Mouse (Mus musculus) retina, embryonic 14.5 days (tissue): Measurements from ENCODE around the gene Zfp810.
A peak's percentile ranks its signal among the peaks of the same experiment; 100 is the strongest.
"Not testable (repeated sequence)": the region's sequence is repeated elsewhere in the genome, so short reads cannot be mapped to it uniquely, and the experiment has no call there.

Source experiments
- DNase-seq: peaks from one replicate; pipeline ENCODE4 v3.0.0-alpha.2; 2015; ENCODE audit warnings: low spot score

Zfp810 gene

GRCm38 (mm10) chr9:22307156-22307919, at the start of gene Zfp810:
Zfp810 (minus strand) TSS chr9:22307648.
- DNase-seq = peak; percentile 97

- no peak for DNase-seq
Measured at GRCm38 (mm10) chr9:22355919-22356318, 48.5 kb upstream of the Zfp810 start.

GRCm38 (mm10) chr9:22353901-22354300, 46.5 kb upstream of the Zfp810 start:
- no peak for DNase-seq

GRCm38 (mm10) chr9:22353465-22353864, 46.0 kb upstream of the Zfp810 start:
- no peak for DNase-seq

GRCm38 (mm10) chr9:22340331-22340730, 32.9 kb upstream of the Zfp810 start:
- no peak for DNase-seq

- no peak for DNase-seq
Measured at GRCm38 (mm10) chr9:22337217-22337616, 29.8 kb upstream of the Zfp810 start.

- DNase-seq = peak; percentile 93
Measured at GRCm38 (mm10) chr9:22327475-22328387, 20.3 kb upstream of the Zfp810 start.

GRCm38 (mm10) chr9:22327099-22327474, 19.6 kb upstream of the Zfp810 start:
- peak; percentile 5 for DNase-seq

GRCm38 (mm10) chr9:22324579-22324978, 17.1 kb upstream of the Zfp810 start:
- no peak for DNase-seq

- DNase-seq = no peak
Measured at GRCm38 (mm10) chr9:22322381-22323211, 15.1 kb upstream of the Zfp810 start.

GRCm38 (mm10) chr9:22319109-22319508, 11.7 kb upstream of the Zfp810 start:
- DNase-seq = no peak

- DNase-seq = not testable (repeated sequence)
Measured at GRCm38 (mm10) chr9:22316047-22316446, 8.6 kb upstream of the Zfp810 start.

- no peak for DNase-seq
Measured at GRCm38 (mm10) chr9:22314066-22314465, 6.6 kb upstream of the Zfp810 start.

- no peak for DNase-seq
Measured at GRCm38 (mm10) chr9:22313218-22313617, 5.8 kb upstream of the Zfp810 start.

GRCm38 (mm10) chr9:22309651-22310050, 2.2 kb upstream of the Zfp810 start:
- DNase-seq = no peak

GRCm38 (mm10) chr9:22307920-22308262, 443 bp upstream of the Zfp810 start:
- DNase-seq = not testable (repeated sequence)

GRCm38 (mm10) chr9:22306726-22307125, 722 bp downstream of the Zfp810 start:
- DNase-seq = peak; percentile 38

GRCm38 (mm10) chr9:22302199-22302598, 5.2 kb downstream of the Zfp810 start:
- no peak for DNase-seq

- DNase-seq = no peak
Measured at GRCm38 (mm10) chr9:22278733-22279132, 28.7 kb downstream of the Zfp810 start.

GRCm38 (mm10) chr9:22268886-22269285, 38.6 kb downstream of the Zfp810 start:
- DNase-seq = no peak

GRCm38 (mm10) chr9:22262611-22263010, 44.8 kb downstream of the Zfp810 start:
- no peak for DNase-seq

- no peak for DNase-seq
Measured at GRCm38 (mm10) chr9:22261594-22261993, 45.9 kb downstream of the Zfp810 start.
